Mouse (Mus musculus) spleen, adult 2 months (tissue): ENCODE data around the gene Wdhd1. TPM values are rescaled to one million over a fixed set of nuclear protein-coding genes. Genes with fewer than 3 reads are reported as not detected.

ENCODE experiments used
- DNase-seq, 2 experiments: peaks; one replicate each; pipeline versions ENCODE4 v3.0.0 to v3.0.0-alpha.2; 2012 to 2021; ENCODE audit warnings: low spot score in 2 of 2, low read depth in 1 of 2
- H3K27ac ChIP-seq: fragments of 200-500 bp; 2 replicates; pipeline ENCODE4 v1.5.1; 2012; ENCODE audit warnings: low read length, inconsistent platforms; ENCODE audit not compliant: insufficient read depth
- H3K27me3 ChIP-seq: fragments of 200-500 bp; 2 replicates; pipeline ENCODE4 v1.6.1; 2012; ENCODE audit warnings: mild to moderate bottlenecking, moderate library complexity, low read length, inconsistent platforms; ENCODE audit not compliant: control insufficient read depth, insufficient read depth
- H3K36me3 ChIP-seq: fragments of 200-500 bp; 2 replicates; pipeline ENCODE4 v1.6.1; 2012; ENCODE audit warnings: mild to moderate bottlenecking, low read length, inconsistent platforms; ENCODE audit not compliant: control insufficient read depth, insufficient read depth
- H3K4me1 ChIP-seq: fragments of 200-500 bp; 2 replicates; pipeline ENCODE4 v1.6.1; 2011; ENCODE audit warnings: inconsistent platforms; ENCODE audit not compliant: control insufficient read depth, insufficient read depth, insufficient read length
- H3K4me3 ChIP-seq: fragments of 200-500 bp; 2 replicates; pipeline ENCODE4 v1.5.1; 2011; ENCODE audit warnings: mild to moderate bottlenecking, inconsistent platforms; ENCODE audit not compliant: insufficient read depth, insufficient read length; ENCODE audit errors: extremely low read depth
- CTCF ChIP-seq: fragments of 200-500 bp; IDR thresholded peaks from 2 replicates; pipeline ENCODE4 v1.5.1; 2011; ENCODE audit warnings: mild to moderate bottlenecking, inconsistent platforms; ENCODE audit not compliant: insufficient read depth, insufficient read length, insufficient replicate concordance; ENCODE audit errors: extremely low read depth
- POLR2A ChIP-seq: fragments of 200-500 bp; IDR thresholded peaks from 2 replicates; pipeline ENCODE4 v1.6.1; 2011; ENCODE audit warnings: low read depth, low read length, inconsistent platforms
- WGBS: fragments of 180-500 bp; shearing (Covaris S2); methylation state at CpG from one replicate; pipeline ENCODE4 v1.1.7; 2018; 5-methylcytosine and 5-hydroxymethylcytosine counted together
- polyA plus RNA-seq: library from polyadenylated mRNA; depleted of rRNA; stranded (reverse); fragments of >200 nt; gene quantifications from 2 replicates; pipeline ENCODE4 v1.2.3, GENCODE M21; 2012

Wdhd1 gene
- polyA plus RNA-seq, 1 experiment, result 2.7 TPM

GRCm38 (mm10) chr14:47222631-47223450 is 53.8 kb downstream of the Wdhd1 start:
- WGBS, result 82% methylated on average over 11 of the region's 11 CpGs
- Histone ChIP-seq H3K27me3 (no peaks in the 10 kb centered on the region), H3K4me1 (no peaks in the 10 kb centered on the region), H3K27ac (no peak overlapping the region), H3K36me3 (no peaks in the 10 kb centered on the region), H3K4me3 (no peak overlapping the region)
- DNase-seq, result no peak
- TF ChIP-seq POLR2A (no peak), CTCF (no peak)

GRCm38 (mm10) chr14:47221567-47221966 is 55.1 kb downstream of the Wdhd1 start:
- TF ChIP-seq POLR2A, result no peak
- TF ChIP-seq CTCF, result no peak
- Histone ChIP-seq H3K27me3 (no peaks in the 10 kb centered on the region), H3K27ac (no peak overlapping the region), H3K4me3 (no peak overlapping the region), H3K36me3 (no peaks in the 10 kb centered on the region), H3K4me1 (no peaks in the 10 kb centered on the region)
- DNase-seq, result no peak
- WGBS, result 89% methylated on average over 11 of the region's 11 CpGs

- no peak overlapping the region for H3K27ac ChIP-seq
- no peak overlapping the region for H3K4me3 ChIP-seq
- no peaks in the 10 kb centered on the region for H3K27me3 ChIP-seq
- DNase-seq, result no peak
- 84% methylated on average over 8 of the region's 8 CpGs for WGBS
- TF ChIP-seq CTCF, result no peak
- no peak for TF ChIP-seq POLR2A
- no peaks in the 10 kb centered on the region for H3K36me3 ChIP-seq
- H3K4me1 ChIP-seq, result no peaks in the 10 kb centered on the region
These were observed 56.2 kb downstream of the Wdhd1 start for GRCm38 (mm10) chr14:47220231-47221025.

- TF ChIP-seq POLR2A, result no peak
- TF ChIP-seq CTCF, result no peak
- no peaks in the 10 kb centered on the region for H3K4me1 ChIP-seq
- WGBS, result 93% methylated on average over 9 of the region's 9 CpGs
These were observed 57.7 kb downstream of the Wdhd1 start for GRCm38 (mm10) chr14:47218766-47219606.

GRCm38 (mm10) chr14:47216541-47216940 is 60.1 kb downstream of the Wdhd1 start:
- no peaks in the 10 kb centered on the region for H3K36me3 ChIP-seq
- TF ChIP-seq POLR2A (no peak), CTCF (no peak)
- no peak overlapping the region for H3K4me3 ChIP-seq
- H3K27ac ChIP-seq, result no peak overlapping the region
- H3K4me1 ChIP-seq, result no peaks in the 10 kb centered on the region
- no peaks in the 10 kb centered on the region for H3K27me3 ChIP-seq
- WGBS, result 94% methylated on average over 2 of the region's 2 CpGs
- DNase-seq, result no peak

More at GRCm38 (mm10) chr14:47218766-47219606, 57.7 kb downstream of the Wdhd1 start:
- Histone ChIP-seq H3K4me3 (no peak overlapping the region), H3K36me3 (no peaks in the 10 kb centered on the region), H3K27me3 (no peaks in the 10 kb centered on the region), H3K27ac (no peak overlapping the region)
- no peak for DNase-seq

- no peak overlapping the region for H3K27ac ChIP-seq
- TF ChIP-seq POLR2A, result no peak
- TF ChIP-seq CTCF, result no peak
- WGBS, result 80% methylated on average over 5 of the region's 5 CpGs
- H3K4me1 ChIP-seq, result no peaks in the 10 kb centered on the region
- H3K4me3 ChIP-seq, result no peak overlapping the region
- no peak for DNase-seq
- no peaks in the 10 kb centered on the region for H3K36me3 ChIP-seq
- H3K27me3 ChIP-seq, result no peaks in the 10 kb centered on the region
These were observed 62.3 kb downstream of the Wdhd1 start for GRCm38 (mm10) chr14:47214367-47214766.
